Mouse (Mus musculus) brain, embryonic 18.5 days (tissue): ENCODE measurements around the gene Ccl17.

Experiments used
- DNase-seq: peaks from one replicate; pipeline ENCODE4 v3.0.0-alpha.2; 2012; ENCODE audit warnings: low read depth, low spot score

The Ccl17 gene

GRCm38 (mm10) chr8:94789256-94789955 lies 20.8 kb upstream of the Ccl17 start:
- DNase-seq: no peak

DNA sequence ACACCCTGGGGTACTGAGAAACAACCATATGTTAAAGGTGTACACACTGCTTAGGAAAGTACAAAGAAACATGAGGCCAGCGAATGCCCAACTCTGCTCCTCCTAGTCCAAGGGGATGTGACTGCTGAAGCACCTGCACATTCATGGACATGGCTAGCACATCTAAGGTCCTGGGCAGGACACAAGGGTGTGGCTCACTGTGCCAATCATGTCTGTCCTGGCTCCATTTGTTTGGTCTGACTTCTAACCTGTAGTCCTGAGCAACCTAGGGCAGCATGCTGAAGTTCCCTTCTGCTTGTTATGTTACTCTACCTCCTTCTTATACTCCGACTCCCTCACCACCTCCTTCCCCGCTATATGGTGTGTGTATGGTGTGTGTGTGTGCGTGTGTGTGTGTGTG lies 15.9 kb upstream of the Ccl17 start:
- no peak for DNase-seq

- no peak for DNase-seq
These were observed 15.5 kb upstream of the Ccl17 start for GRCm38 (mm10) chr8:94794782-94795181.

DNA sequence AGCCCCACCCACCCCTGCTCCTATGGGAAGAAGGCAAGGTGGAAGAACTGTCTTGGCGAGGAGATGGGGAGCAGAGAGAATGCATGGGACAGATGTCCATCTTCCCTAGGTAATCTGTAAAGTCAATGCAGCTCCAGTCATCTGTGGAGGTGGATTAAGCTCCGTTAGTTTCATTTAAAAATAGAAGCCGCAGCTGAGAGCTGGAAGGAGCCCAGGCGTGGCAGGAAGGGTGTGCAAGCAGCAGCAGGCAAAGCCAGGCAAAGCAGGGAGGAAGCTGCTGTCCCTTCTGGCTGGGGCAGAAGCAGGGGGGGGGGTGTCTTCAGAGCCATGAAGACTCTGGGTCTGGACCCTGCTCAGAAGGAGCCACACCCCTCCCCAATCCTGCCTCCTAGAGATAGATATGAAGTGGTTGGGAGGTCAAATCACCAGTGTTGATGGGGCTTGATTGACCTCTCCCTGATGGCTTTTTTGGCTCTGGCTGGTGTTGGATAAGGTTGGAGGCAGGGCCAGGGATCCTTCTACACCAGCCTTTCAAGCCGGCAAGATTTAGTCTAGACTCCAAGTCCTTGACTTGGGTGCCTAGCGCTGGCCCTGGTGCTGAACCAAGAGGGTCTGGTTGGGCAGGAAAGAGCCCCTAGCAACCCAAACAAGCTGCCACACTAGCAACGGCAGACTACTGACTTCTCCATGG lies 9.8 kb upstream of the Ccl17 start:
- DNase-seq: no peak

DNA sequence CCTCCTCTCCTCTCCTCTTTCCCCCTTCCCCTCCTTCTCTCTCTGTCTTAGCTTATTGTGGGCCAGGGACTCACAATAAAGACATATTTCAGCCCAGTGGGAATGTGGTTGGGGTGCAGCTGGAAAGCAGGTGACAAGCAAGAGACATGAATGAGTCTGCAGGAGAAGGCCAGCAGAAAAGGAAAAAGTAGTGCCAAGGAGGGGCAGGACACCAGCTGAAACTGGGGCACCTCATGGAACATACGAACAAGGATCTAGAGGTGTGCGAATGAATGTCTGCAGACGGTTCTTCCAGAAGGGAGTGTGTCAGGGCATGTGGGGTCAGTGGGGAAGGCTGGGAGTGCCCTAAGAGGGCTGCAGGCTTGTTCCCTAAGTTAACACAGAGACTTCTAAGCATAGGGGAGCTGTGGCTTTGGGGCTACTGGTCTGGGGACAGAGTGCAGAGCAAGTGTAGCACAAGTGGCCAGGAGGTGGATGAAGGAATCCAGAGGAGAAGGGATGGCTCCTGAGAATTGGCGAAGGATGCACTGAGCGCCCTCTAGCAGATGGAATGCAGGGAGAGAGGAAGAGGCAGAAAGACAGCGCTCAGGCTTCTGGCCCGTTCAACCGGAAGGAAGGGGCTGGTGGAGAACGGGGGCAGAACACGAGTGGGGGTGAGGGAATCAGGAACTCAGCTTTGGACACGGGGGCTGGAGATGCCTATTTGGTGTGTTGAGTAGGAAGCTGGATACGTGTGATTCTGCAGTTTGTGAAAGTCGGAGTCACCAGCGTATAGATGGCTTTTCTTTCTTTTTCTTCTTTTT lies 8.8 kb upstream of the Ccl17 start:
- DNase-seq: no peak

GRCm38 (mm10) chr8:94802375-94802774 lies 7.9 kb upstream of the Ccl17 start:
- DNase-seq: no peak

GRCm38 (mm10) chr8:94803551-94803950 lies 6.7 kb upstream of the Ccl17 start:
- no peak for DNase-seq

GRCm38 (mm10) chr8:94804546-94805340 lies 5.5 kb upstream of the Ccl17 start:
- no peak for DNase-seq

- no peak for DNase-seq
These were observed 4.4 kb upstream of the Ccl17 start for GRCm38 (mm10) chr8:94805811-94806210.

- no peak for DNase-seq
These were observed 2.7 kb upstream of the Ccl17 start for GRCm38 (mm10) chr8:94807506-94807905.

DNA sequence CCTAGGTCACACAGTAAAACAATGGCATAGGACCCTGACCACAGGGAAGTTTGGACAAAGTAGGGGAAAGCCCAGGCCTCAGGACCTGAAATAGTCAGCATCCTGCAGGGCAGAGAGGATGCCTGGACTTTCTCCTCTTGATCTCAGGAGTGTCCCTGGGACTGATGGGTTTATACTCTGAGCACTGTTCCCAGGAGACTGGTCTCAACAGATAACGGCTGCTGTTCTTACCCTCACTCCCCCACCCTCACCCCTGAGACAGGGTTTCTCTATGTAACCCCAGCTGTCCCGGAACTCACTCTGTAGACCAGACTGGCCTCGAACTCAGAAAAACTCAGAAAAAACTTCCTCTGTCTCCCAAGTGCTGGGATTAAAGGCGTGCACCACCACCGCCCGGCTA lies 1.9 kb upstream of the Ccl17 start:
- no peak for DNase-seq

GRCm38 (mm10) chr8:94810855-94811254 lies 602 bp downstream of the Ccl17 start:
- no peak for DNase-seq

- DNase-seq: no peak
These were observed 1.4 kb downstream of the Ccl17 start for GRCm38 (mm10) chr8:94811654-94812053.

DNA sequence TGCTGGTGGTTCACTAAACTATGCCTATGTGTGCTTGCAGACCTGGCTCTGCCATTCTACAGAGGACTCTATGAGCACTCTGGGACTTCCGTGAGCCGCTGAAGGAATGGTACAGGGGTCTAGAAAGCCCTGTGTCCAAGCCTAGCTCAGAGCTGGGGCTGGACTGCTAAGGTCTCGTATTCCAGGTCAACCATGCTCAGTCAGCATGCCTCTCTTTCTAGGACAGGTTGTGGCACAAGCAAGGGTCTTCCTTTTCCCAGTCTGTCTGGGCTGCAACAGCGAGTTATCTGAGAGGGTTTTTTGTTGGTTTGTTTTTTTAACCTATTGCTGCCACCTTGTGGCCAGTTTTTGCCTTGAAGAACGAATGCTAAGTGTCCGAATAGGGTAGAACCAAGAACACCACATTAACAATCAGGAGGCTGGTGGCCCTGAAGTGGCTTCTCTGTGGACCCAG lies 2.4 kb downstream of the Ccl17 start:
- peak; percentile 82 for DNase-seq

DNA sequence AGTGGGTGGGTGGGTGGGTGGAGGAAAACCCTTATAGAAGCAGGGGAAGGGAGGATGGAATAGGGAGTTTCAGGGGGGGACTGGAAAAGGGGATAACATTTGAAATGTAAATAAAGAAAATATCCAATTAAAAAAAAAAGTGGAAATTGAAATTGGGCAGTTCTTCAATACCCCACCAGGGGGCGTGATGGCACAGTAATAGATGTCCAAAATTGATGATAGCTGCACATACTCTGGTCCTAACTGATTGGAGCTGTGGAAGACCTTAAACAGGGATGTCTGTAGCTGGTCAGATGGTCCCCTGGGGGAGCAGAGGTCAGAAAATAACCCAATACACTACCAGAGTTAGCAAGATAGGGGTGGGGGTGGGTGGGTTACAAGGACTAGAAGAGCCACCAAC lies 4.3 kb downstream of the Ccl17 start:
- no peak for DNase-seq

DNA sequence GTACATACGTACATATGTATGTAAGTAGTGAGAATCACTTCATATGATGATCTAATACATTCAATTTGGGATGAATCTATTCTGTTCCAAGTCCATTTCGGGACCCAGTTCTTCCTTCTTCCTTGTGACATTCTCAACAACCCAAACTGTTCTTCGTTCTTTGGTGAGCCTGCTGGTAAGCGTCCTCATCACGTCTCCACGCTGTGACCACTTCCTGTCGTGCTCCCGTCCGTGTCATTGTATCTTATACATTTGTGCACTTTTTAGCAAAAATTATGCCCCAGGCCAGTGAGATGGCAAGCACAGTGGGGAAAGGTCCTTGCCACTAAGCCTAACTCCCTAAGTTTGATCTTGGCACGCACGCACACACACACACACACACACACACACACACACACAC lies 7.7 kb downstream of the Ccl17 start:
- no peak for DNase-seq

GRCm38 (mm10) chr8:94819671-94820179 lies 9.5 kb downstream of the Ccl17 start:
- no peak for DNase-seq

GRCm38 (mm10) chr8:94820553-94820952 lies 10.3 kb downstream of the Ccl17 start:
- no peak for DNase-seq

DNA sequence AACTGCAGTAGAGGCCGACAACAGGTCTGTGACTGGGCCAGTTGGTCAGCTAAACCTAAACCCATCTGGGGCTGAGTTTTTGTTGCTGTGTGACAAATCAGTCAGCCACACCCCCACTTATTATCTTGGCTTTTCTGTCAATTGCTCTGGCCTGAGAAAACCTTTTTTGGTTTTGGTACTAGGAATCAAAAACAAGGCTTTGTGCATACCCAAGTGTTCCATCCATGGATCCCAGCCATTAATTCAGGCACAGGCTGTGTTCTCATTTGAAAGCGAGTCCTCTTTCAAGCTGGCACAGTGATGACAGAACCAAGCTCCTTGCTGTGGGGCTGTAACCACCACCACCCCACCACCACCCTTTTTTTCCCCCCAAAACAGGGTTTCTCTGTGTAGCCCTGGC lies 11.1 kb downstream of the Ccl17 start:
- no peak for DNase-seq

GRCm38 (mm10) chr8:94822637-94823560 lies 12.6 kb downstream of the Ccl17 start:
- DNase-seq: no peak
